Mouse (Mus musculus) kidney, adult 2 months (tissue): ENCODE results near the gene Adra1d.

Experiments used
- CTCF ChIP-seq: fragments of 200-500 bp; conservative IDR thresholded peaks from 2 replicates; pipeline ENCODE4 v1.5.1; 2011; ENCODE audit warnings: low read depth, mild to moderate bottlenecking, control low read depth, low read length, moderate library complexity, mixed read lengths; ENCODE audit not compliant: insufficient read depth, insufficient read length
- POLR2A ChIP-seq: fragments of 200-500 bp; IDR thresholded peaks from one replicate; pipeline ENCODE4 v1.6.1; 2011; ENCODE audit warnings: low read depth, low read length, control low read depth

GRCm38 (mm10) chr2:131545386-131546307 lies 16.4 kb downstream of the Adra1d start:
- TF ChIP-seq CTCF (peak; percentile 48), POLR2A (no peak)
